Mouse (Mus musculus) left cerebral cortex, adult 2 months (tissue): ENCODE results near the gene Serpina3c. TPM values are rescaled to one million over a fixed set of nuclear protein-coding genes. Genes with fewer than 3 reads are reported as not detected.

ENCODE experiments used
- DNase-seq, 2 experiments: peaks; one replicate each; pipeline ENCODE4 v3.0.0; 2021 to 2022; ENCODE audit warnings: low spot score in 2 of 2, mixed read lengths in 1 of 2; ENCODE audit errors: extremely low spot score in 1 of 2
- H3K27ac ChIP-seq: fragments of 200-600 bp; 2 replicates; pipeline ENCODE4 v1.8.1; 2022
- H3K4me3 ChIP-seq: fragments of 200-600 bp; 2 replicates; pipeline ENCODE4 v1.8.1; 2022
- CTCF ChIP-seq: fragments of 200-600 bp; IDR thresholded peaks from 2 replicates; pipeline ENCODE4 v1.8.1; 2022; ENCODE audit warnings: antibody characterized with exemption, mild to moderate bottlenecking, moderate library complexity
- intact Hi-C: fragments of 180-260 bp; cut with DNase I; formaldehyde crosslinking; loops from one replicate; pipeline ENCODE4 v1.15.1; 2025
- total RNA-seq, 2 experiments: library from RNA; stranded (reverse); gene quantifications; 2 replicates each; pipeline ENCODE4 v1.2.3; 2021

The Serpina3c gene
- total RNA-seq, 2 experiments from 2014 or later = not detected

DNA sequence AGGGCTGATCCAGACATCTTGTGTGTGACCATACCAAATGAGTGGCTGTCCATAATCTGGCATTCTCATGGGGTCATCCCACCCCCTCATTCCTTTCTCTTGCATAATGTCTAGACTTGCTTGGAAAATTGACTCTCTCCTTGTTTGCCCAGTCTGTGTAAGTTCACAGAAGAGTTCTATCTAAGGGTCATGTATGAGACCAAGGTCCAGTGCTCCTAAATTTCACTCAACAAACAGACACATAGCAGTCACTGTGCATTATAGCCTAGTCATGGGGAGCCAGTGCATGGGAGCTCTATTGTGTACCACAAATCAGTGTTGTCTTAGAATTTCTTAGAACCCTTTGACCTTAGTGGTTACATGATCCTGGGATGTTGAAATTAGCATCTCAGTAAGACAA lies 46.8 kb downstream of the Serpina3c start:
- intact Hi-C loops = no loop called here
- no peak for TF ChIP-seq CTCF
- no peak for DNase-seq
- Histone ChIP-seq H3K27ac (no peak overlapping the region), H3K4me3 (no peak overlapping the region)

DNA sequence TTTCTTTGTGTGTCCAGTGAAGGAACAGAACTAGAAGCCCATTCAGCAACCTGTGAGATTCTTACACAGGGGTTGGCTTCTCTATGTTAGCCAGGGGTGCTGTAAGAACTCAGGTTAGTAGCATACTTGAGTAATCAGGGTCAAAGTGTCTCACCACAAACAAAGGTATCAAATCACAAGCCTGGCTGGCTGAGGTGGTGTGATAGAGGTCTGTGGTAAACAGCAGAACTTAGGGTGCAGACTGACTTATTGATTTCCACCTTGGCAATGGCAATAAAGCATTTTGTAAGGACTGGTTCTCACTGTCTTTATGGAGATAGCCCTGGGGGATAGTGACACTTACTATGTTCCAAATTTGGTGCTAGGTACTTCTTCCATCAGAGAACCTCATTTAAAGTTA lies 47.8 kb downstream of the Serpina3c start:
- no peak overlapping the region for H3K27ac ChIP-seq
- intact Hi-C loops = no loop called here
- no peak for TF ChIP-seq CTCF
- DNase-seq = no peak
- H3K4me3 ChIP-seq = no peak overlapping the region

DNA sequence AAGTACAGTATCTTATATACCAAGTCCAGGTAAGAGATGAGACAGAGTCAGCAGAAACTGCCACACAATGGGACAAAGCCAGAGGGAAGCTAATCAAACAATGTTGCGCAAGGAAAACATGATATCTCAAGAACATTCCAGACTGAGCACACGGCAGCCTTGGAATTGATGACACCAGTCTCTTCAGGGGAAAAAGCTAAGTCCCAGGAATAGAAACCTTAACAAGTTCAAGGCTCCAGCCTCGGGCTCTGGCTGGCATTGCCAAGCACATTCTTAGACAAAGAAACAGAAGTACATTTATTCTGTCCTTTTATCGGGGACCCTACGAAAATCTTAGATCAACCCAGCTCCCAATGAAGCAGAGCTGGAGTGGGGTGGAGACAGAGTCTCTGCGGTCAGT lies 52.9 kb downstream of the Serpina3c start, which contains the start of gene Serpina5:
TSS of gene Serpina5 (plus strand) at position 346 of the 400 bp plus-strand sequence.
- no peak for TF ChIP-seq CTCF
- H3K4me3 ChIP-seq = no peak within 1 kb of the TSS
- no peak for DNase-seq

More for the DNA sequence above, 52.9 kb downstream of the Serpina3c start, which contains the start of gene Serpina5:
- H3K27ac ChIP-seq = no peak within 1 kb of the TSS
- intact Hi-C loops = no loop called here

Other genes starting within 250 kb of the Serpina3c start
- gene Serpina1c, start 249.0 kb downstream of the Serpina3c start, total RNA-seq = not detected
- not detected for gene Serpina1e, start 194.9 kb downstream of the Serpina3c start, total RNA-seq
- not detected for gene Serpina11, start 163.9 kb downstream of the Serpina3c start, total RNA-seq
- gene Serpina9, start 140.1 kb downstream of the Serpina3c start, total RNA-seq = 1 to 10 TPM; 1.0 to 3.7 TPM
- gene Serpina12, start 109.4 kb downstream of the Serpina3c start, total RNA-seq = not detected
- not detected for gene Serpina5, start 52.8 kb downstream of the Serpina3c start, total RNA-seq
- not detected for gene Serpina3a, start 41.1 kb downstream of the Serpina3c start, total RNA-seq
- not detected for gene Serpina3b, start 25.9 kb downstream of the Serpina3c start, total RNA-seq
- not detected for gene Serpina3f, start 60.7 kb upstream of the Serpina3c start, total RNA-seq
- not detected for gene Serpina3g, start 82.4 kb upstream of the Serpina3c start, total RNA-seq
- under 1 TPM in 1 of 2 experiments, not detected in 1; 0.19 TPM for gene Serpina3i, start 109.3 kb upstream of the Serpina3c start, total RNA-seq
- gene Serpina3j, start 160.7 kb upstream of the Serpina3c start, total RNA-seq = not detected
- gene Serpina3k, start 184.6 kb upstream of the Serpina3c start, total RNA-seq = not detected
- not detected for gene Serpina3m, start 184.6 kb upstream of the Serpina3c start, total RNA-seq